Mouse (Mus musculus) forelimb bud, embryonic 11.5 days (tissue): ENCODE measurements around the gene Foxo4.

Source experiments
- DNase-seq: peaks from one replicate; pipeline ENCODE4 v3.0.0-alpha.2; 2012; ENCODE audit warnings: low read depth, low spot score

Gene Foxo4

GRCm38 (mm10) chrX:101253952-101254729 lies at the start of gene Foxo4:
Gene Foxo4, plus strand, starts transcription at chrX:101254528.
- DNase-seq, result peak; percentile 89

GRCm38 (mm10) chrX:101221834-101222795 lies 32.2 kb upstream of the Foxo4 start, which contains the start of gene Snx12:
Gene Snx12, minus strand, starts transcription at chrX:101222563.
- peak; percentile 93 for DNase-seq

- no peak for DNase-seq
These were observed 31.5 kb upstream of the Foxo4 start for GRCm38 (mm10) chrX:101222796-101223162.

- DNase-seq, result no peak
These were observed 9.3 kb upstream of the Foxo4 start for GRCm38 (mm10) chrX:101245011-101245410.

GRCm38 (mm10) chrX:101254740-101255139 lies 412 bp downstream of the Foxo4 start:
- DNase-seq, result no peak

GRCm38 (mm10) chrX:101256603-101257002 lies 2.3 kb downstream of the Foxo4 start:
- DNase-seq, result no peak

- DNase-seq, result peak; percentile 90
These were observed 6.4 kb downstream of the Foxo4 start for GRCm38 (mm10) chrX:101260441-101261325.

GRCm38 (mm10) chrX:101263892-101264291 lies 9.6 kb downstream of the Foxo4 start, which contains the start of gene Gm614:
Gene Gm614, minus strand, starts transcription at chrX:101263992.
- DNase-seq, result no peak

- DNase-seq, result no peak
These were observed 12.3 kb downstream of the Foxo4 start for GRCm38 (mm10) chrX:101266631-101267030.

GRCm38 (mm10) chrX:101268025-101268754 lies 13.9 kb downstream of the Foxo4 start, which contains the start of gene Il2rg:
Gene Il2rg, minus strand, starts transcription at chrX:101268255.
- no peak for DNase-seq

- DNase-seq, result no peak
These were observed 14.4 kb downstream of the Foxo4 start, which contains the start of gene Gm20489 for GRCm38 (mm10) chrX:101268755-101269124. Gene Gm20489, minus strand, starts transcription at chrX:101269023.

- no peak for DNase-seq
These were observed 19.1 kb downstream of the Foxo4 start for GRCm38 (mm10) chrX:101273410-101273809.

- DNase-seq, result peak; percentile 85
These were observed 19.8 kb downstream of the Foxo4 start, which contains the start of gene Med12 for GRCm38 (mm10) chrX:101273875-101274738. Gene Med12, plus strand, starts transcription at chrX:101274030.

GRCm38 (mm10) chrX:101282813-101283212 lies 28.5 kb downstream of the Foxo4 start:
- no peak for DNase-seq

- peak; percentile 47 for DNase-seq
These were observed 31.2 kb downstream of the Foxo4 start for GRCm38 (mm10) chrX:101285534-101285933.

GRCm38 (mm10) chrX:101285953-101286670 lies 31.8 kb downstream of the Foxo4 start:
- no peak for DNase-seq

GRCm38 (mm10) chrX:101287543-101287942 lies 33.2 kb downstream of the Foxo4 start:
- no peak for DNase-seq

- DNase-seq, result no peak
These were observed 34.1 kb downstream of the Foxo4 start for GRCm38 (mm10) chrX:101288432-101288831.

GRCm38 (mm10) chrX:101289037-101289436 lies 34.7 kb downstream of the Foxo4 start:
- DNase-seq, result no peak
